Mouse (Mus musculus): ENCODE measurements around the gene Tmem101. TPM values are rescaled to one million over a fixed set of nuclear protein-coding genes. Genes with fewer than 3 reads are reported as not detected.
A peak's percentile ranks its signal among the peaks of the same experiment; 100 is the strongest.

The Tmem101 gene
- polyA plus RNA-seq (2012; rRNA removed): 8.3 and 13.0 TPM in 2 replicates

GRCm38 (mm10) chr11:102156039-102156785, at the start of gene Tmem101:
Tmem101 (minus strand) TSS chr11:102156404.
- peaks cover 4% of the 10 kb centered on the region; the same call in 1 of the 2 replicates for H3K4me1 ChIP-seq (ENCODE audit: control insufficient read depth, insufficient read depth, insufficient read length, low read length)
- H3K27me3 ChIP-seq (ENCODE audit: control insufficient read depth, insufficient read depth, low read length): no peaks in the 10 kb centered on the region
- TF ChIP-seq POLR2A (IDR thresholded peaks at IDR 0.05; ENCODE audit: low read depth, low read length) (peak; percentile 29; the same call in 1 of the 2 replicates), CTCF (IDR thresholded peaks at IDR 0.05; ENCODE audit: extremely low read depth, insufficient read length, insufficient replicate concordance, low read depth, low read length) (no peak)
- no peak within 1 kb of the TSS for H3K27ac ChIP-seq (ENCODE audit: insufficient read depth, low read depth, low read length)
- peak within 1 kb of the TSS; percentile 90 for H3K4me3 ChIP-seq (ENCODE audit: low read depth, low read length)
- H3K36me3 ChIP-seq (ENCODE audit: control insufficient read depth, insufficient read depth, low read length): peaks cover 24% of the 10 kb centered on the region
- under 1% methylated on average over 37 of the region's 37 CpGs for WGBS

GRCm38 (mm10) chr11:102201408-102201821, 45.2 kb upstream of the Tmem101 start:
- no peak overlapping the region for H3K4me3 ChIP-seq (ENCODE audit: low read depth, low read length)
- 82% methylated on average over 12 of the region's 12 CpGs for WGBS
- H3K4me1 ChIP-seq (ENCODE audit: control insufficient read depth, insufficient read depth, insufficient read length, low read length): no peaks in the 10 kb centered on the region
- no peaks in the 10 kb centered on the region for H3K27me3 ChIP-seq (ENCODE audit: control insufficient read depth, insufficient read depth, low read length)
- peaks cover 24% of the 10 kb centered on the region for H3K36me3 ChIP-seq (ENCODE audit: control insufficient read depth, insufficient read depth, low read length)
- TF ChIP-seq POLR2A (IDR thresholded peaks at IDR 0.05; ENCODE audit: low read depth, low read length) (no peak), CTCF (IDR thresholded peaks at IDR 0.05; ENCODE audit: extremely low read depth, insufficient read length, insufficient replicate concordance, low read depth, low read length) (no peak)
- no peak overlapping the region for H3K27ac ChIP-seq (ENCODE audit: insufficient read depth, low read depth, low read length)

GRCm38 (mm10) chr11:102199856-102200255, 43.7 kb upstream of the Tmem101 start:
- TF ChIP-seq CTCF (IDR thresholded peaks at IDR 0.05; ENCODE audit: extremely low read depth, insufficient read length, insufficient replicate concordance, low read depth, low read length): no peak
- Histone ChIP-seq H3K27ac (ENCODE audit: insufficient read depth, low read depth, low read length) (no peak overlapping the region), H3K4me3 (ENCODE audit: low read depth, low read length) (no peak overlapping the region), H3K36me3 (ENCODE audit: control insufficient read depth, insufficient read depth, low read length) (peaks cover 33% of the 10 kb centered on the region), H3K27me3 (ENCODE audit: control insufficient read depth, insufficient read depth, low read length) (no peaks in the 10 kb centered on the region), H3K4me1 (ENCODE audit: control insufficient read depth, insufficient read depth, insufficient read length, low read length) (no peaks in the 10 kb centered on the region)
- WGBS: 47% methylated on average over 9 of the region's 9 CpGs

- TF ChIP-seq CTCF (IDR thresholded peaks at IDR 0.05; ENCODE audit: extremely low read depth, insufficient read length, insufficient replicate concordance, low read depth, low read length) (no peak), POLR2A (IDR thresholded peaks at IDR 0.05; ENCODE audit: low read depth, low read length) (no peak)
- H3K36me3 ChIP-seq (ENCODE audit: control insufficient read depth, insufficient read depth, low read length): peaks cover 36% of the 10 kb centered on the region
- H3K27ac ChIP-seq (ENCODE audit: insufficient read depth, low read depth, low read length): no peak overlapping the region
- no peak overlapping the region for H3K4me3 ChIP-seq (ENCODE audit: low read depth, low read length)
- 71% methylated on average over 6 of the region's 6 CpGs for WGBS
- no peaks in the 10 kb centered on the region for H3K4me1 ChIP-seq (ENCODE audit: control insufficient read depth, insufficient read depth, insufficient read length, low read length)
- no peaks in the 10 kb centered on the region for H3K27me3 ChIP-seq (ENCODE audit: control insufficient read depth, insufficient read depth, low read length)
These were observed 42.0 kb upstream of the Tmem101 start for GRCm38 (mm10) chr11:102198245-102198644.

GRCm38 (mm10) chr11:102196018-102196797, 40.0 kb upstream of the Tmem101 start:
- no peaks in the 10 kb centered on the region for H3K27me3 ChIP-seq (ENCODE audit: control insufficient read depth, insufficient read depth, low read length)
- H3K4me1 ChIP-seq (ENCODE audit: control insufficient read depth, insufficient read depth, insufficient read length, low read length): no peaks in the 10 kb centered on the region
- no peak overlapping the region for H3K4me3 ChIP-seq (ENCODE audit: low read depth, low read length)
- TF ChIP-seq POLR2A (IDR thresholded peaks at IDR 0.05; ENCODE audit: low read depth, low read length) (no peak), CTCF (IDR thresholded peaks at IDR 0.05; ENCODE audit: extremely low read depth, insufficient read length, insufficient replicate concordance, low read depth, low read length) (no peak)
- WGBS: 82% methylated on average over 21 of the region's 21 CpGs
- H3K36me3 ChIP-seq (ENCODE audit: control insufficient read depth, insufficient read depth, low read length): peaks cover 31% of the 10 kb centered on the region
- no peak overlapping the region for H3K27ac ChIP-seq (ENCODE audit: insufficient read depth, low read depth, low read length)

- Histone ChIP-seq H3K27ac (ENCODE audit: insufficient read depth, low read depth, low read length) (no peak overlapping the region), H3K4me1 (ENCODE audit: control insufficient read depth, insufficient read depth, insufficient read length, low read length) (peaks cover 4% of the 10 kb centered on the region), H3K36me3 (ENCODE audit: control insufficient read depth, insufficient read depth, low read length) (peaks cover 24% of the 10 kb centered on the region), H3K4me3 (ENCODE audit: low read depth, low read length) (no peak overlapping the region), H3K27me3 (ENCODE audit: control insufficient read depth, insufficient read depth, low read length) (no peaks in the 10 kb centered on the region)
- 89% methylated on average over 9 of the region's 9 CpGs for WGBS
- TF ChIP-seq POLR2A (IDR thresholded peaks at IDR 0.05; ENCODE audit: low read depth, low read length) (no peak), CTCF (IDR thresholded peaks at IDR 0.05; ENCODE audit: extremely low read depth, insufficient read length, insufficient replicate concordance, low read depth, low read length) (no peak)
These were observed 37.6 kb upstream of the Tmem101 start for GRCm38 (mm10) chr11:102193657-102194440.
